Mouse (Mus musculus) CH12.LX (cell line): Measurements from ENCODE around the gene Kpna3. TPM values are rescaled to one million over a fixed set of nuclear protein-coding genes. Genes with fewer than 3 reads are reported as not detected.

Source experiments
- DNase-seq: peaks from one replicate; pipeline ENCODE4 v3.0.0-alpha.2; 2013; ENCODE audit errors: extremely low read depth
- H3K27ac ChIP-seq: 2 replicates; pipeline ENCODE4 v1.5.1; 2012; ENCODE audit warnings: low read depth, mild to moderate bottlenecking, control low read depth, moderate library complexity; ENCODE audit not compliant: insufficient read depth
- H3K27me3 ChIP-seq: replicated peaks from 2 replicates; pipeline ENCODE3; 2012; ENCODE audit warnings: inconsistent platforms
- H3K36me3 ChIP-seq, 2 experiments: replicated peaks in 1 of 2; 2 replicates each; pipeline versions ENCODE3 to v1.6.1; 2012; ENCODE audit warnings: inconsistent platforms in 1 of 2, low read length in 1 of 2, mild to moderate bottlenecking in 1 of 2, mixed read lengths in 1 of 2, moderate library complexity in 1 of 2; ENCODE audit not compliant: control insufficient read depth in 1 of 2, insufficient read depth in 1 of 2
- H3K4me1 ChIP-seq, 2 experiments: 2 replicates each; pipeline ENCODE4 v1.6.1; 2012; ENCODE audit warnings: inconsistent platforms in 1 of 2, moderate library complexity in 1 of 2; ENCODE audit not compliant: insufficient read depth in 2 of 2, control insufficient read depth in 1 of 2
- H3K4me2 ChIP-seq: 2 replicates; pipeline ENCODE4 v1.6.1; 2012; ENCODE audit warnings: low read depth, mild to moderate bottlenecking, control low read depth; ENCODE audit not compliant: poor library complexity, insufficient read depth, severe bottlenecking
- H3K4me3 ChIP-seq, 3 experiments: fragments of 150-350 bp in 1 of 3; sonication (generic) in 1 of 3; replicated peaks in 1 of 3; 2 replicates each; pipeline versions ENCODE3 to v1.5.1; 2011 to 2012; ENCODE audit warnings: low read depth in 2 of 3, low read length in 2 of 3, mild to moderate bottlenecking in 2 of 3, moderate library complexity in 2 of 3, control low read depth in 1 of 3, improper control_type of control experiment in 1 of 3, inconsistent platforms in 1 of 3, mixed read lengths in 1 of 3; ENCODE audit not compliant: poor library complexity in 1 of 3
- H3K79me2 ChIP-seq: replicated peaks from 2 replicates; pipeline ENCODE4 v1.6.1; 2012; ENCODE audit warnings: mild to moderate bottlenecking, moderate library complexity; ENCODE audit not compliant: control insufficient read depth, poor library complexity, insufficient read depth, severe bottlenecking; ENCODE audit errors: extremely low read depth
- H3K9ac ChIP-seq: 2 replicates; pipeline ENCODE4 v1.6.1; 2012; ENCODE audit warnings: low read depth, mild to moderate bottlenecking, control low read depth, moderate library complexity; ENCODE audit not compliant: insufficient read depth
- H3K9me3 ChIP-seq: replicated peaks from 2 replicates; pipeline ENCODE3; 2012; ENCODE audit warnings: low read length, inconsistent platforms, mixed read lengths
- CHD1 ChIP-seq: IDR thresholded peaks from 2 replicates; pipeline ENCODE4 v1.6.1; 2012; ENCODE audit warnings: low read depth, low read length, improper control_type of control experiment, inconsistent platforms
- EP300 ChIP-seq: IDR thresholded peaks from 2 replicates; pipeline ENCODE4 v1.6.1; 2011; ENCODE audit warnings: low read length, improper control_type of control experiment
- ETS1 ChIP-seq: conservative IDR thresholded peaks from 2 replicates; pipeline ENCODE4 v1.6.1; 2012; ENCODE audit warnings: low read depth, mild to moderate bottlenecking, inconsistent platforms, low read length, improper control_type of control experiment, moderate library complexity
- HCFC1 ChIP-seq: IDR thresholded peaks from 2 replicates; pipeline ENCODE4 v1.6.1; 2012; ENCODE audit warnings: low read depth, mild to moderate bottlenecking, inconsistent platforms, low read length, improper control_type of control experiment
- IRF4 ChIP-seq: IDR thresholded peaks from 2 replicates; pipeline ENCODE4 v1.6.1; 2014; ENCODE audit warnings: low read depth, mild to moderate bottlenecking, inconsistent platforms, low read length, improper control_type of control experiment
- KAT2A ChIP-seq: IDR thresholded peaks from 2 replicates; pipeline ENCODE4 v1.6.1; 2012; ENCODE audit warnings: low read length, improper control_type of control experiment, inconsistent platforms; ENCODE audit not compliant: insufficient replicate concordance
- MAX ChIP-seq: IDR thresholded peaks from 2 replicates; pipeline ENCODE4 v1.6.1; 2011; ENCODE audit warnings: low read length, improper control_type of control experiment
- MYC ChIP-seq: IDR thresholded peaks from 2 replicates; pipeline ENCODE4 v1.6.1; 2011; ENCODE audit warnings: low read depth, mild to moderate bottlenecking, improper control_type of control experiment, low read length
- NRF1 ChIP-seq: IDR thresholded peaks from 2 replicates; pipeline ENCODE4 v1.6.1; 2014; ENCODE audit warnings: low read depth, mild to moderate bottlenecking, inconsistent platforms, low read length, improper control_type of control experiment, moderate library complexity
- POLR2A ChIP-seq: IDR thresholded peaks from 2 replicates; pipeline ENCODE4 v1.6.1; 2011; ENCODE audit warnings: low read depth, mild to moderate bottlenecking, improper control_type of control experiment, low read length
- RAD21 ChIP-seq: IDR thresholded peaks from 2 replicates; pipeline ENCODE4 v1.6.1; 2011; ENCODE audit warnings: low read depth, mild to moderate bottlenecking, low read length, improper control_type of control experiment, moderate library complexity
- RCOR1 ChIP-seq: conservative IDR thresholded peaks from 2 replicates; pipeline ENCODE4 v1.6.1; 2012; ENCODE audit warnings: low read depth, mild to moderate bottlenecking, inconsistent platforms, low read length, improper control_type of control experiment
- SMC3 ChIP-seq: IDR thresholded peaks from 2 replicates; pipeline ENCODE4 v1.6.1; 2011; ENCODE audit warnings: low read depth, low read length, improper control_type of control experiment
- UBTF ChIP-seq: IDR thresholded peaks from 2 replicates; pipeline ENCODE4 v1.6.1; 2012; ENCODE audit warnings: low read depth, mild to moderate bottlenecking, inconsistent platforms, low read length, improper control_type of control experiment, moderate library complexity
- ZC3H11A ChIP-seq: IDR thresholded peaks from 2 replicates; pipeline ENCODE4 v1.6.1; 2012; ENCODE audit warnings: low read depth, mild to moderate bottlenecking, inconsistent platforms, low read length, improper control_type of control experiment
- dilution Hi-C: fragments of 300-500 bp; cut with MboI; formaldehyde crosslinking; loops from 2 replicates; pipeline ENCODE4 v1.14.3; 2020; ENCODE audit warnings: low sequenced_read_pairs; ENCODE audit not compliant: extremely low pct_unique_long_range_greater_than_20kb, extremely low pct_ligation_motif_present
- in situ Hi-C: fragments of 300-500 bp; cut with MboI; formaldehyde crosslinking; loops from 3 replicates; pipeline ENCODE4 v1.14.3; 2019; ENCODE audit warnings: low sequenced_read_pairs, low pct_ligation_motif_present, low pct_unique_long_range_greater_than_20kb, mixed read lengths
- polyA plus RNA-seq: library from polyadenylated mRNA; unstranded; fragments of >175 nt; gene quantifications from 2 replicates; pipeline ENCODE4 v1.2.1, GENCODE M21; 2012; ENCODE audit warnings: low read depth; ENCODE audit not compliant: insufficient read length
- total RNA-seq, 2 experiments: library from RNA; depleted of rRNA; stranded (reverse); fragments of 300-350 nt in 1 of 2; fragments of >200 nt in 1 of 2; gene quantifications; 2 replicates each; pipeline ENCODE4 v1.2.3; 2012 to 2014

Gene Kpna3
- total and polyA plus RNA-seq, 3 experiments: 21.3 to 85.9 (median 75.4) TPM

- H3K9ac ChIP-seq: no peak overlapping the region
- in situ Hi-C loops: no loop called here
- DNase-seq: no peak
- no peak overlapping the region for H3K4me3 ChIP-seq
- no peak overlapping the region for H3K27ac ChIP-seq
- H3K36me3 ChIP-seq: peaks cover 7 to 46% of the 10 kb centered on the region in 2 experiments
- H3K4me1 ChIP-seq: peaks cover 4 to 20% of the 10 kb centered on the region in 2 experiments
- no peak for TF ChIP-seq ZC3H11A
- TF ChIP-seq MYC: no peak
- no peak for TF ChIP-seq SMC3
- no peak for TF ChIP-seq RCOR1
- TF ChIP-seq RAD21: no peak
- TF ChIP-seq UBTF: no peak
- TF ChIP-seq MAX: no peak
- TF ChIP-seq KAT2A: no peak
- TF ChIP-seq HCFC1: no peak
- no peak for TF ChIP-seq CHD1
- H3K9me3 ChIP-seq: no peaks in the 10 kb centered on the region
- no peak overlapping the region for H3K4me2 ChIP-seq
- H3K79me2 ChIP-seq: no peaks in the 10 kb centered on the region
- dilution Hi-C loops: no loop called here
- no peaks in the 10 kb centered on the region for H3K27me3 ChIP-seq
Measured at GRCm38 (mm10) chr14:61363734-61364133, 75.9 kb downstream of the Kpna3 start.

GRCm38 (mm10) chr14:61362268-61362667 lies 77.4 kb downstream of the Kpna3 start:
- no peak overlapping the region for H3K27ac ChIP-seq
- in situ Hi-C loops: no loop called here
- H3K36me3 ChIP-seq: peaks cover 5 to 43% of the 10 kb centered on the region in 2 experiments
- TF ChIP-seq EP300 (no peak), POLR2A (no peak), MAX (no peak), ETS1 (no peak), NRF1 (no peak), IRF4 (no peak)
- H3K27me3 ChIP-seq: no peaks in the 10 kb centered on the region
- peaks cover 4 to 20% of the 10 kb centered on the region in 2 experiments for H3K4me1 ChIP-seq
- dilution Hi-C loops: no loop called here
- no peak overlapping the region for H3K9ac ChIP-seq
- H3K9me3 ChIP-seq: no peaks in the 10 kb centered on the region
- no peak overlapping the region for H3K4me3 ChIP-seq
- H3K79me2 ChIP-seq: no peaks in the 10 kb centered on the region
- no peak for DNase-seq
- H3K4me2 ChIP-seq: no peak overlapping the region
